Mouse (Mus musculus): ENCODE measurements at regions not wholly inside any gene's neighbourhood (a gene's known extent, or its start where the extent isn't known, plus 50 kb on each side); places are given as distances from the start of the nearest gene placed in this dataset.

GRCm38 (mm10) chr16:25585070-25585454 lies 98.5 kb upstream of the Trp63 start:
- no peak for DNase-seq

- no peak for DNase-seq
Observed at GRCm38 (mm10) chr16:25585953-25586352, 97.6 kb upstream of the Trp63 start.

- DNase-seq: no peak
Observed at GRCm38 (mm10) chr16:25587879-25588347, 95.7 kb upstream of the Trp63 start.

GRCm38 (mm10) chr16:25597435-25597834 lies 86.1 kb upstream of the Trp63 start:
- DNase-seq: no peak

- no peak for DNase-seq
Observed at GRCm38 (mm10) chr16:25603121-25603520, 80.4 kb upstream of the Trp63 start.

GRCm38 (mm10) chr16:25615229-25615628 lies 68.3 kb upstream of the Trp63 start:
- no peak for DNase-seq

GRCm38 (mm10) chr16:25615646-25616045 lies 67.9 kb upstream of the Trp63 start:
- DNase-seq: no peak

- DNase-seq: no peak
Observed at GRCm38 (mm10) chr16:25618898-25619297, 64.7 kb upstream of the Trp63 start.

GRCm38 (mm10) chr16:25622651-25623050 lies 60.9 kb upstream of the Trp63 start:
- no peak for DNase-seq

GRCm38 (mm10) chr16:25623986-25624623 lies 59.5 kb upstream of the Trp63 start:
- DNase-seq: peak in 1 of 2 experiments; percentile 2

GRCm38 (mm10) chr16:25629750-25630149 lies 53.8 kb upstream of the Trp63 start:
- DNase-seq: no peak

- no peak for DNase-seq
Observed at GRCm38 (mm10) chr16:25631139-25631716, 52.3 kb upstream of the Trp63 start.
